Mouse (Mus musculus): ENCODE measurements around the gene Rab4a.

Gene Rab4a

GRCm38 (mm10) chr8:123805718-123806373 lies at the start of gene Rab4a:
Gene Rab4a (plus strand): TSS chr8:123805985.
- peak; percentile 99 for DNase-seq

- no peak for DNase-seq
Observed at GRCm38 (mm10) chr8:123756901-123757300, 48.9 kb upstream of the Rab4a start.

- no peak for DNase-seq
Observed at GRCm38 (mm10) chr8:123758935-123759334, 46.9 kb upstream of the Rab4a start.

- no peak for DNase-seq
Observed at GRCm38 (mm10) chr8:123759933-123760332, 45.9 kb upstream of the Rab4a start.

GRCm38 (mm10) chr8:123760579-123760978 lies 45.2 kb upstream of the Rab4a start:
- no peak for DNase-seq

- DNase-seq = peak; percentile 97
Observed at GRCm38 (mm10) chr8:123761266-123761882, 44.4 kb upstream of the Rab4a start.

- no peak for DNase-seq
Observed at GRCm38 (mm10) chr8:123761883-123762270, 43.9 kb upstream of the Rab4a start.

GRCm38 (mm10) chr8:123763355-123763754 lies 42.4 kb upstream of the Rab4a start:
- DNase-seq = peak; percentile 93

- no peak for DNase-seq
Observed at GRCm38 (mm10) chr8:123764671-123765070, 41.1 kb upstream of the Rab4a start.

- DNase-seq = no peak
Observed at GRCm38 (mm10) chr8:123766516-123766915, 39.3 kb upstream of the Rab4a start.

GRCm38 (mm10) chr8:123767874-123768273 lies 37.9 kb upstream of the Rab4a start:
- DNase-seq = no peak

- DNase-seq = no peak
Observed at GRCm38 (mm10) chr8:123768492-123769356, 37.1 kb upstream of the Rab4a start.

GRCm38 (mm10) chr8:123773468-123773867 lies 32.3 kb upstream of the Rab4a start:
- DNase-seq = no peak

GRCm38 (mm10) chr8:123774491-123774890 lies 31.3 kb upstream of the Rab4a start:
- no peak for DNase-seq

- no peak for DNase-seq
Observed at GRCm38 (mm10) chr8:123777319-123777718, 28.5 kb upstream of the Rab4a start.

GRCm38 (mm10) chr8:123780471-123780870 lies 25.3 kb upstream of the Rab4a start:
- DNase-seq = no peak

GRCm38 (mm10) chr8:123781256-123781655 lies 24.5 kb upstream of the Rab4a start:
- no peak for DNase-seq

GRCm38 (mm10) chr8:123783525-123784249 lies 22.1 kb upstream of the Rab4a start:
- peak; percentile 95 for DNase-seq

GRCm38 (mm10) chr8:123786166-123786565 lies 19.6 kb upstream of the Rab4a start:
- peak; percentile 97 for DNase-seq

GRCm38 (mm10) chr8:123786644-123787043 lies 19.1 kb upstream of the Rab4a start:
- DNase-seq = no peak

- no peak for DNase-seq
Observed at GRCm38 (mm10) chr8:123787254-123787897, 18.4 kb upstream of the Rab4a start.

- no peak for DNase-seq
Observed at GRCm38 (mm10) chr8:123788416-123789170, 17.2 kb upstream of the Rab4a start.
